Mouse (Mus musculus) small intestine, adult 2 months (tissue): ENCODE data around the gene Haus4.

ENCODE experiments used
- CTCF ChIP-seq: fragments of 200-500 bp; IDR thresholded peaks from 2 replicates; pipeline ENCODE4 v1.5.1; 2012; ENCODE audit warnings: low read depth, mild to moderate bottlenecking, control low read depth, inconsistent platforms, low read length, moderate library complexity, mixed read lengths; ENCODE audit not compliant: insufficient replicate concordance, insufficient read length; ENCODE audit errors: extremely low read depth
- POLR2A ChIP-seq: fragments of 200-500 bp; IDR thresholded peaks from 2 replicates; pipeline ENCODE4 v1.6.1; 2012; ENCODE audit warnings: low read depth, mild to moderate bottlenecking, control low read depth, inconsistent platforms, low read length, moderate library complexity

GRCm38 (mm10) chr14:54503092-54503491, 51.3 kb downstream of the Haus4 start:
- TF ChIP-seq CTCF (no peak), POLR2A (no peak)
